In the genomic region with DNA sequence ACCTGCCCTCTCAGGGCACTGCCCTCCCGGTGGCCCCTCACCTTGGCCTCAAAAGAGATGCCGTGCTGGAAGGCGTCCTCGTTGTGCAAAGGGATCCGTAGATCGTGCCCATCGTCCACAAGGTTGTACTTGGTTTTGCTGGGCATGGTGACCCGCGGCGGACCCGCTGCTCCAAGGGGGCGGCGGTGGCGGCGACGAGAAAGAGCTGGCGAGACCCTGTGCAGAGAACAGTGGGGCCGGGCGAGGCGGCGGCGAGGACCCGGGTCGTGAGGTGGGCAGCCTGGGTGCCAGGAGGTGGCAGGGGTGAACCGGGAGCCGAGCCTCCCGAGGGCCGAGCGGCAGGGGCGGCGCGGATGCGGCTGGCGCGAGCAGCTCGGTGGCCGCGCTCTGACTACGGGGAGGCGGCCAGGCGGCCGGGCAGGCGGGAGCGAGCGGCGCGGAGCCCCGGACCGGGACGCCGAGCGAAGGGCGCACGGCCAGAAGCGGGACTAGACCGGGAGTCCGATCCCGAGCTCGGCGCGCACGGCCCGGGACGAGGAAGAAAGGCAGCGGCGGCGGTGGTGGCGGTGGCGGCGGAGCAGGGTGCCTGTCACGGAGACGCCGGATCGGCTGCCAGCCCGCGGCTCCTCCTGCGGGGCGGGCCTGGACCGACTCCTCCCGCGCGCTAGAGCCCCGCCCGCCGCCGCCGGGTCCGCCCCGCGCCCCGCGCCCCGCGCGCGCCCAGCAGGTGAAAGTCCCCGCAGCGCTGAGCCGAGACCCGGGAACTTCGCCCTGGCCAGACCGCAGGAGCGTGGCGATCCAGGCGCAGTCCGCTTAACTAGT, we compare ENCODE assay signal across 8 mouse cellular contexts. TPM values are rescaled to one million over a fixed set of nuclear protein-coding genes. Genes with fewer than 3 reads are reported as not detected.
DNase-seq lines count a peak whose midpoint lies in the region; ATAC-seq and TF ChIP-seq lines count a peak whose summit lies in the region.

Gene Nos1ap (minus strand): TSS at position 643 of the 822 bp plus-strand sequence.

- H3K27ac ChIP-seq in gastrocnemius, adult 2 months: peak within 1 kb of the TSS; percentile 78
- peak within 1 kb of the TSS; percentile 68 for H3K27ac ChIP-seq in hindbrain, embryonic 15.5 days (replicated peaks)

- H3K4me3 ChIP-seq in gastrocnemius, adult 2 months: peak within 1 kb of the TSS; percentile 89
- H3K4me3 ChIP-seq in hindbrain, embryonic 15.5 days: peak within 1 kb of the TSS; percentile 88

- peak within 1 kb of the TSS; percentile 83 for H3K4me2 ChIP-seq in hindbrain, embryonic 15.5 days

- peak; percentile 75 for ATAC-seq in common myeloid progenitor, adult 5-6 weeks (replicated peaks; ENCODE audit: low read depth, poor library complexity, severe bottlenecking)
- ATAC-seq in hindbrain, embryonic 15.5 days (ENCODE audit: low FRiP score, low read depth): peak; percentile 94

- peak; percentile 5 for DNase-seq in T-cell, adult 2 months (ENCODE audit: low spot score)
- peak; percentile 91 for DNase-seq in gastrocnemius, adult 2 months
- DNase-seq in left cerebral cortex, adult 11 months (ENCODE audit: low spot score): peak; percentile 51
- DNase-seq in lung, postnatal 14 days: peak; percentile 85
- peak; percentile 71 for DNase-seq in ovary, postnatal 14 days (ENCODE audit: low spot score)
- DNase-seq in thymus, postnatal 10 days (ENCODE audit: low spot score in 2 of 2): peak; percentile 28 to 54

- TF ChIP-seq CTCF in gastrocnemius, adult 2 months (IDR thresholded peaks at IDR 0.05): no peak

- peak within 1 kb of the TSS; percentile 88 for H3K9ac ChIP-seq in hindbrain, embryonic 15.5 days

- H3K36me3 ChIP-seq in hindbrain, embryonic 15.5 days: no peaks in the 10 kb centered on the region

- peaks cover 21% of the 10 kb centered on the region for H3K4me1 ChIP-seq in hindbrain, embryonic 15.5 days (replicated peaks)

- peaks cover 7% of the 10 kb centered on the region; the same call in 1 of the 2 replicates for H3K27me3 ChIP-seq in hindbrain, embryonic 15.5 days

- intact Hi-C loops in gastrocnemius, adult 2 months (cut with DNase I): no loop called here

- no peaks in the 10 kb centered on the region for H3K9me3 ChIP-seq in hindbrain, embryonic 15.5 days

- WGBS in hindbrain, embryonic 15.5 days: under 1% methylated on average over 66 of the region's 106 CpGs

RNA-seq across cellular contexts. Expression of gene Nos1ap, which starts in this region (rescaled TPM):
- 9.5 and 13.7 TPM in 2 replicates for total RNA-seq in common myeloid progenitor, adult 5-6 weeks (2017)
- total RNA-seq in gastrocnemius, adult 2 months (2021): 1 to 10 TPM in 1 of 2 experiments, under 1 TPM in 1; 0.79 to 2.0 TPM
- polyA plus RNA-seq in hindbrain, embryonic 15.5 days (2015; fragmentation: Nextera tagmentation; extraction: Ambion mirVana): 17.3 and 21.3 TPM in 2 replicates

Comparison
In these comparisons a context has a peak if more than half of its experiments do, and no peak if none do; other contexts are left out.
1. Peak in every context shown above with its lines: DNase-seq, ATAC-seq, H3K4me3 ChIP-seq and H3K27ac ChIP-seq.
2. DNase-seq: peak in every context shown above with its lines; median percentile 91 in gastrocnemius, adult 2 months; 85 in lung, postnatal 14 days; 71 in ovary, postnatal 14 days; 51 in left cerebral cortex, adult 11 months; 41 in thymus, postnatal 10 days; 5 in T-cell, adult 2 months.